Mouse (Mus musculus): ENCODE data around the gene Psph. TPM values are rescaled to one million over a fixed set of nuclear protein-coding genes. Genes with fewer than 3 reads are reported as not detected.

The Psph gene
- total and polyA plus RNA-seq, 3 experiments, result 128 to 252 (median 232) TPM

DNA sequence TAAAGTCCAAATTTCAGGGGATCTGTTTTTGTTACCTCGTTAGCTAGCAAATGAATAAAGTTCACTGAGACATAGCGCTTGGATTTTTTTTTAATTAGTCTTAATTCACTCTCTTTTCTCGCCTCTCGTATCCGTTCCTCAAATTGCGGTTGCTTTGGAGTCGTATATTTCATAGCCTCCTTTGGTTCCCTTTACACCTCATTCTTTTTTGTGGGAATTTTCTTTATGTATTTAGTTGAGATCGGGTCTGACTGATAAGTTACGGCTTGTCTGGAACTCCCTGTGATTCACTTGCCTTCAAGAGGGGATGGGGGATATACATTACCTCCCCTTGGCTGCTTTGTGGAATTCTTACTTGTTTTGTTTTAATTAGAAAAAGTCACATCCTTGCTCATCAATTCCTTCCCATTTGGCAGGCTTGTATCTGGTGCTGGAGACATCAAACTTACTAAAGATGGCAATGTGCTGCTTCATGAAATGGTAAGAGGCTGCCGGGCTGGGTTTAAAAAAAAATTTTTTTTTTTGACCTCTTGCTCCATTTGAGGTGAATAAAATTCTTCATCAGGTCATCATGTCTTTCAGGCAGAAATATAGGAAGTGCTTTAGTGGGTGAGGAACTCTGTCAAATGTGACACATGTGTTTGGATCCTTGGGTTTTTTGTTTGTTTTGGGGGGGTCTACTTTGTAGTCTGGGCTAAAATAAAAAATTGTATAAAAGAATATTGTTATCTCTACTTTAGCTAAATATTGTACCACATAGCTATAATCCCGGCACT is 757 bp upstream of the Psph start:
- dilution Hi-C loops (cut with MboI; ENCODE audit: extremely low pct_ligation_motif_present, extremely low pct_unique_long_range_greater_than_20kb, low sequenced_read_pairs), result no loop called here
- H3K36me3 ChIP-seq (replicated peaks in 1 of 2; ENCODE audit: control insufficient read depth in 1 of 2, insufficient read depth in 1 of 2, low read length in 1 of 2), result peaks cover 37 to 44% of the 10 kb centered on the region in 2 experiments
- no peaks in the 10 kb centered on the region for H3K9me3 ChIP-seq (replicated peaks; ENCODE audit: low read length)
- in situ Hi-C loops (cut with MboI; ENCODE audit: low pct_ligation_motif_present, low pct_unique_long_range_greater_than_20kb, low sequenced_read_pairs), result no loop called here
- H3K79me2 ChIP-seq (replicated peaks; ENCODE audit: control insufficient read depth, extremely low read depth, insufficient read depth, poor library complexity, severe bottlenecking), result peaks cover 50% of the 10 kb centered on the region
- peaks cover 7 to 49% of the 10 kb centered on the region in 2 experiments for H3K4me1 ChIP-seq (ENCODE audit: control insufficient read depth in 1 of 2, insufficient read depth in 2 of 2)
- no peak overlapping the region for H3K27ac ChIP-seq (ENCODE audit: insufficient read depth, low read depth)
- H3K4me2 ChIP-seq (ENCODE audit: insufficient read depth, low read depth, poor library complexity, severe bottlenecking), result peak overlapping the region; percentile 97
- peak overlapping the region; percentile 84 for H3K9ac ChIP-seq (ENCODE audit: insufficient read depth, low read depth)
- H3K4me3 ChIP-seq (replicated peaks in 1 of 3; ENCODE audit: low read depth in 2 of 3, low read length in 2 of 3, poor library complexity in 1 of 3), result peak overlapping the region; percentile 88 to 95 (median 90)
- TF ChIP-seq NRF1 (IDR thresholded peaks at IDR 0.05; ENCODE audit: low read depth, low read length) (no peak), USF1 (IDR thresholded peaks at IDR 0.05; ENCODE audit: low read depth, low read length) (no peak), CTCF (conservative IDR thresholded peaks at IDR 0.05 in 1 of 2, IDR thresholded peaks at IDR 0.05 in 1 of 2; ENCODE audit: low read depth in 2 of 2, low read length in 2 of 2) (no peak), NELFE (IDR thresholded peaks at IDR 0.05; ENCODE audit: low read depth, low read length) (no peak), CHD1 (IDR thresholded peaks at IDR 0.05; ENCODE audit: low read depth, low read length) (peak; percentile 58; the same call in 1 of the 2 replicates), EP300 (IDR thresholded peaks at IDR 0.05; ENCODE audit: low read length) (no peak)
- H3K27me3 ChIP-seq (replicated peaks), result no peaks in the 10 kb centered on the region
- DNase-seq (ENCODE audit: extremely low read depth), result no peak

- H3K27ac ChIP-seq (ENCODE audit: insufficient read depth, low read depth), result peak overlapping the region; percentile 98; the same call in 1 of the 2 replicates
- dilution Hi-C loops (cut with MboI; ENCODE audit: extremely low pct_ligation_motif_present, extremely low pct_unique_long_range_greater_than_20kb, low sequenced_read_pairs), result no loop called here
Measured at GRCm38 (mm10) chr5:129786161-129786560, 1.1 kb downstream of the Psph start.

More at GRCm38 (mm10) chr5:129786161-129786560, 1.1 kb downstream of the Psph start:
- TF ChIP-seq ETS1 (conservative IDR thresholded peaks at IDR 0.05; ENCODE audit: low read depth, low read length), result no peak
- TF ChIP-seq SMC3 (IDR thresholded peaks at IDR 0.05; ENCODE audit: low read depth, low read length), result no peak
- TF ChIP-seq MYC (IDR thresholded peaks at IDR 0.05; ENCODE audit: low read depth, low read length), result no peak
- no peak for TF ChIP-seq PAX5 (IDR thresholded peaks at IDR 0.05; ENCODE audit: low read length)
- TF ChIP-seq CHD1 (IDR thresholded peaks at IDR 0.05; ENCODE audit: low read depth, low read length), result no peak
- TF ChIP-seq RCOR1 (conservative IDR thresholded peaks at IDR 0.05; ENCODE audit: low read depth, low read length), result no peak
- TF ChIP-seq USF2 (conservative IDR thresholded peaks at IDR 0.05; ENCODE audit: low read depth, low read length), result no peak
- no peak for TF ChIP-seq POLR2A (IDR thresholded peaks at IDR 0.05; ENCODE audit: low read depth, low read length)
- no peak for TF ChIP-seq ELF1 (IDR thresholded peaks at IDR 0.05; ENCODE audit: low read depth, low read length)
- no peak for TF ChIP-seq MAX (IDR thresholded peaks at IDR 0.05; ENCODE audit: low read length)
- no peak for TF ChIP-seq ZNF384 (IDR thresholded peaks at IDR 0.05; ENCODE audit: low read depth, low read length)
- TF ChIP-seq TCF12 (IDR thresholded peaks at IDR 0.05; ENCODE audit: low read depth, low read length), result no peak
- no peak for TF ChIP-seq USF1 (IDR thresholded peaks at IDR 0.05; ENCODE audit: low read depth, low read length)
- no peak for TF ChIP-seq CHD2 (IDR thresholded peaks at IDR 0.05; ENCODE audit: low read length)
- no peak for TF ChIP-seq MAFK (IDR thresholded peaks at IDR 0.05; ENCODE audit: insufficient replicate concordance, low read length)
- no peak for TF ChIP-seq HCFC1 (IDR thresholded peaks at IDR 0.05; ENCODE audit: low read depth, low read length)
- no peak for TF ChIP-seq NRF1 (IDR thresholded peaks at IDR 0.05; ENCODE audit: low read depth, low read length)
- TF ChIP-seq POLR2AphosphoS2 (IDR thresholded peaks at IDR 0.05; ENCODE audit: low read depth, low read length), result no peak
- no peak for TF ChIP-seq JUND (conservative IDR thresholded peaks at IDR 0.05; ENCODE audit: low read depth, low read length)
- TF ChIP-seq KAT2A (IDR thresholded peaks at IDR 0.05; ENCODE audit: insufficient replicate concordance, low read length), result no peak
- H3K9ac ChIP-seq (ENCODE audit: insufficient read depth, low read depth), result peak overlapping the region; percentile 98
- H3K27me3 ChIP-seq (replicated peaks), result no peaks in the 10 kb centered on the region
- DNase-seq (ENCODE audit: extremely low read depth), result no peak
- H3K4me1 ChIP-seq (ENCODE audit: control insufficient read depth in 1 of 2, insufficient read depth in 2 of 2), result peaks cover 5 to 34% of the 10 kb centered on the region in 2 experiments
- no peaks in the 10 kb centered on the region for H3K9me3 ChIP-seq (replicated peaks; ENCODE audit: low read length)
- in situ Hi-C loops (cut with MboI; ENCODE audit: low pct_ligation_motif_present, low pct_unique_long_range_greater_than_20kb, low sequenced_read_pairs), result no loop called here
- peak overlapping the region; percentile 77 for H3K4me2 ChIP-seq (ENCODE audit: insufficient read depth, low read depth, poor library complexity, severe bottlenecking)
- H3K36me3 ChIP-seq (replicated peaks in 1 of 2; ENCODE audit: control insufficient read depth in 1 of 2, insufficient read depth in 1 of 2, low read length in 1 of 2), result peaks cover 22 to 26% of the 10 kb centered on the region in 2 experiments
- peak overlapping the region; percentile 74 to 88 (median 78) for H3K4me3 ChIP-seq (replicated peaks in 1 of 3; ENCODE audit: low read depth in 2 of 3, low read length in 2 of 3, poor library complexity in 1 of 3)
- peaks cover 37% of the 10 kb centered on the region for H3K79me2 ChIP-seq (replicated peaks; ENCODE audit: control insufficient read depth, extremely low read depth, insufficient read depth, poor library complexity, severe bottlenecking)

Measured in CH12.LX (cell line).